Comparison of ENCODE assay signal across 8 mouse cellular contexts in the genomic region with DNA sequence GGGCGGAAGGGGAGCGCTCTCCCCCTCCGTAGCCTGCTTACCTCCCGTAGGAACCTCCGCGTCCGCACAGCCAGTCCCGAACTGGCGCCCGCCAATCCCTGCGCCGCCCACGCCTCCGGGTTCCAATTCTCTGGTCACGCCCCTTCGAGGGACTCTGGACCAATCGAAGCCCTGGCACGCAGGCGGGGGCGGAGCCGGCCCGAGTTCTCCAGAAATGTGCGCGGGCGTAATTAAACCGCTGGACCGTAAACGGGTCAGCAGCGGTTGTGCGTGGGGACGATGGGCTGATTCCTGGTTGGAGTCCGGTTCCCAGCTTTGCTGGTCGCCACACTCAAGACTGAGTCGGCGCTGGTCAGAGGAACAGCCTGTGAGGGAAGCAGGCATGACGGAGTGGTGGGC. TPM values are rescaled to one million over a fixed set of nuclear protein-coding genes. Genes with fewer than 3 reads are reported as not detected.
DNase-seq lines count a peak whose midpoint lies in the region; ATAC-seq and TF ChIP-seq lines count a peak whose summit lies in the region.

A gene (minus strand): TSS at position 117 of the 399 bp plus-strand sequence.

- no peak for TF ChIP-seq EP300 in CH12.LX (IDR thresholded peaks at IDR 0.05; ENCODE audit: low read length)

- dilution Hi-C loops in CH12.LX (cut with MboI; ENCODE audit: extremely low pct_ligation_motif_present, extremely low pct_unique_long_range_greater_than_20kb, low sequenced_read_pairs), result no loop called here

- H3K9me3 ChIP-seq in CH12.LX (replicated peaks; ENCODE audit: low read length), result peaks cover 2% of the 10 kb centered on the region
- no peaks in the 10 kb centered on the region; the same call in 1 of the 2 replicates for H3K9me3 ChIP-seq in forebrain, embryonic 10.5 days
- no peaks in the 10 kb centered on the region for H3K9me3 ChIP-seq in heart, embryonic 15.5 days (replicated peaks)
- no peaks in the 10 kb centered on the region for H3K9me3 ChIP-seq in liver, embryonic 12.5 days (replicated peaks)

- H3K9ac ChIP-seq in CH12.LX (ENCODE audit: insufficient read depth, low read depth), result peak within 1 kb of the TSS; percentile 8
- H3K9ac ChIP-seq in heart, embryonic 15.5 days, result peak within 1 kb of the TSS; percentile 82
- peak within 1 kb of the TSS; percentile 65 for H3K9ac ChIP-seq in liver, embryonic 12.5 days

- ATAC-seq in heart, embryonic 15.5 days (replicated peaks; ENCODE audit: insufficient number of reproducible peaks, insufficient read depth, low FRiP score, low read depth), result peak; percentile 89
- ATAC-seq in liver, embryonic 12.5 days, result peak; percentile 93

- no peak within 1 kb of the TSS for H3K27ac ChIP-seq in CH12.LX (ENCODE audit: insufficient read depth, low read depth)
- H3K27ac ChIP-seq in forebrain, embryonic 10.5 days, result peak within 1 kb of the TSS; percentile 70
- peak within 1 kb of the TSS; percentile 90 for H3K27ac ChIP-seq in heart, embryonic 15.5 days
- no peak within 1 kb of the TSS; the same call in 1 of the 2 replicates for H3K27ac ChIP-seq in liver, embryonic 12.5 days

- TF ChIP-seq RAD21 in CH12.LX (IDR thresholded peaks at IDR 0.05; ENCODE audit: low read depth, low read length), result no peak

- no peaks in the 10 kb centered on the region for H3K79me2 ChIP-seq in CH12.LX (replicated peaks; ENCODE audit: control insufficient read depth, extremely low read depth, insufficient read depth, poor library complexity, severe bottlenecking)

- H3K27me3 ChIP-seq in CH12.LX (replicated peaks), result peaks cover 63% of the 10 kb centered on the region
- H3K27me3 ChIP-seq in forebrain, embryonic 10.5 days (ENCODE audit: poor library complexity, severe bottlenecking), result peaks cover 25% of the 10 kb centered on the region
- peaks cover 7% of the 10 kb centered on the region; the same call in 1 of the 2 replicates for H3K27me3 ChIP-seq in heart, embryonic 15.5 days
- H3K27me3 ChIP-seq in liver, embryonic 12.5 days (replicated peaks), result peaks cover 18% of the 10 kb centered on the region
- no peaks in the 10 kb centered on the region for H3K27me3 ChIP-seq in splenic B cell, adult 2 months (ENCODE audit: control insufficient read depth, insufficient read depth, low read length, poor library complexity, severe bottlenecking)

- H3K4me3 ChIP-seq in CH12.LX (replicated peaks in 1 of 3; ENCODE audit: low read depth in 2 of 3, low read length in 2 of 3, poor library complexity in 1 of 3), result peak within 1 kb of the TSS; percentile 53 to 74 (median 55)
- peak within 1 kb of the TSS; percentile 69 for H3K4me3 ChIP-seq in forebrain, embryonic 10.5 days
- peak within 1 kb of the TSS; percentile 83 for H3K4me3 ChIP-seq in heart, embryonic 15.5 days
- peak within 1 kb of the TSS; percentile 63 for H3K4me3 ChIP-seq in liver, embryonic 12.5 days

- TF ChIP-seq POLR2A in CH12.LX (IDR thresholded peaks at IDR 0.05; ENCODE audit: low read depth, low read length), result peak; percentile 58

- in situ Hi-C loops in CH12.LX (cut with MboI; ENCODE audit: low pct_ligation_motif_present, low pct_unique_long_range_greater_than_20kb, low sequenced_read_pairs), result no loop called here

- H3K4me1 ChIP-seq in CH12.LX (ENCODE audit: control insufficient read depth in 1 of 2, insufficient read depth in 2 of 2), result peaks cover 10 to 14% of the 10 kb centered on the region in 2 experiments
- H3K4me1 ChIP-seq in forebrain, embryonic 10.5 days, result peaks cover 25% of the 10 kb centered on the region
- peaks cover 28% of the 10 kb centered on the region for H3K4me1 ChIP-seq in heart, embryonic 15.5 days (replicated peaks)
- peaks cover 25% of the 10 kb centered on the region for H3K4me1 ChIP-seq in liver, embryonic 12.5 days

- peak within 1 kb of the TSS; percentile 64 for H3K4me2 ChIP-seq in CH12.LX (ENCODE audit: insufficient read depth, low read depth, poor library complexity, severe bottlenecking)
- peak within 1 kb of the TSS; percentile 88 for H3K4me2 ChIP-seq in heart, embryonic 15.5 days
- H3K4me2 ChIP-seq in liver, embryonic 12.5 days, result peak within 1 kb of the TSS; percentile 86

- H3K36me3 ChIP-seq in CH12.LX (replicated peaks in 1 of 2; ENCODE audit: control insufficient read depth in 1 of 2, insufficient read depth in 1 of 2, low read length in 1 of 2), result no peaks in the 10 kb centered on the region
- no peaks in the 10 kb centered on the region for H3K36me3 ChIP-seq in forebrain, embryonic 10.5 days (replicated peaks)
- no peaks in the 10 kb centered on the region for H3K36me3 ChIP-seq in heart, embryonic 15.5 days
- no peaks in the 10 kb centered on the region for H3K36me3 ChIP-seq in liver, embryonic 12.5 days
- no peaks in the 10 kb centered on the region for H3K36me3 ChIP-seq in splenic B cell, adult 2 months (ENCODE audit: control insufficient read depth, insufficient read depth, low read length, poor library complexity, severe bottlenecking)

- DNase-seq in CH12.LX (ENCODE audit: extremely low read depth), result peak; percentile 64
- peak; percentile 82 for DNase-seq in c-Kit-positive CD71-negative TER-119-negative erythroid progenitor cells, embryonic 14.5 days (ENCODE audit: low read depth)
- peak; percentile 92 for DNase-seq in forebrain, embryonic 10.5 days (ENCODE audit: extremely low spot score, low spot score)
- DNase-seq in kidney, postnatal 14 days, result peak; percentile 97
- peak; percentile 52 for DNase-seq in naive thymus-derived CD4-positive, alpha-beta T cell, adult 2 months (ENCODE audit: low read depth)
- peak; percentile 67 for DNase-seq in splenic B cell, adult 2 months (ENCODE audit: low read depth, low spot score)

- TF ChIP-seq CTCF in CH12.LX (conservative IDR thresholded peaks at IDR 0.05 in 1 of 2, IDR thresholded peaks at IDR 0.05 in 1 of 2; ENCODE audit: low read depth in 2 of 2, low read length in 2 of 2), result no peak

- WGBS in forebrain, embryonic 10.5 days, result under 1% methylated on average over 36 of the region's 36 CpGs
- WGBS in heart, embryonic 15.5 days, result under 1% methylated on average over 36 of the region's 36 CpGs
- WGBS in liver, embryonic 12.5 days (ENCODE audit: insufficient replicate concordance), result 1% methylated on average over 36 of the region's 36 CpGs

TF ChIP-seq in CH12.LX, 34 proteins besides CTCF, POLR2A, EP300 and RAD21:
- TF ChIP-seq NRF1 (IDR thresholded peaks at IDR 0.05; ENCODE audit: low read depth, low read length), result peak; percentile 61
- 0 out of 2 replicates have a peak, but pooled peaks have one; percentile 22 for TF ChIP-seq MAX (IDR thresholded peaks at IDR 0.05; ENCODE audit: low read length)
- 0 out of 2 replicates have a peak, but pooled peaks have one; percentile 23 for TF ChIP-seq NELFE (IDR thresholded peaks at IDR 0.05; ENCODE audit: low read depth, low read length)
- TF ChIP-seq GABPA (IDR thresholded peaks at IDR 0.05; ENCODE audit: insufficient replicate concordance, low read depth, low read length), result no peak
- no peak for TF ChIP-seq HCFC1 (IDR thresholded peaks at IDR 0.05; ENCODE audit: low read depth, low read length)
- no peak for TF ChIP-seq RCOR1 (conservative IDR thresholded peaks at IDR 0.05; ENCODE audit: low read depth, low read length)
- TF ChIP-seq ETS1 (conservative IDR thresholded peaks at IDR 0.05; ENCODE audit: low read depth, low read length), result no peak
- no peak for TF ChIP-seq JUN (IDR thresholded peaks at IDR 0.05; ENCODE audit: insufficient read depth, low read depth, low read length)
- TF ChIP-seq KAT2A (IDR thresholded peaks at IDR 0.05; ENCODE audit: insufficient replicate concordance, low read length), result no peak
- peak; percentile 37; the same call in 1 of the 2 replicates for TF ChIP-seq ELF1 (IDR thresholded peaks at IDR 0.05; ENCODE audit: low read depth, low read length)
- TF ChIP-seq BHLHE40 (IDR thresholded peaks at IDR 0.05; ENCODE audit: low read depth, low read length), result 0 out of 2 replicates have a peak, but pooled peaks have one; percentile 26
- no peak for TF ChIP-seq POLR2AphosphoS2 (IDR thresholded peaks at IDR 0.05; ENCODE audit: low read depth, low read length)
- no peak for TF ChIP-seq MAZ (IDR thresholded peaks at IDR 0.05; ENCODE audit: low read depth, low read length)
- no peak for TF ChIP-seq ZNF384 (IDR thresholded peaks at IDR 0.05; ENCODE audit: low read depth, low read length)
- no peak for TF ChIP-seq ZMIZ1 (IDR thresholded peaks at IDR 0.05; ENCODE audit: low read depth, low read length)
- TF ChIP-seq CHD2 (IDR thresholded peaks at IDR 0.05; ENCODE audit: low read length), result no peak
- no peak; the same call in 1 of the 2 replicates for TF ChIP-seq IRF4 (IDR thresholded peaks at IDR 0.05; ENCODE audit: low read depth, low read length)
- no peak for TF ChIP-seq ZKSCAN1 (IDR thresholded peaks at IDR 0.05; ENCODE audit: borderline replicate concordance, low read depth, low read length)
- no peak for TF ChIP-seq MYC (IDR thresholded peaks at IDR 0.05; ENCODE audit: low read depth, low read length)
- TF ChIP-seq TCF12 (IDR thresholded peaks at IDR 0.05; ENCODE audit: low read depth, low read length), result 0 out of 2 replicates have a peak, but pooled peaks have one; percentile 15
- TF ChIP-seq E2F4 (IDR thresholded peaks at IDR 0.05; ENCODE audit: insufficient replicate concordance, low read depth, low read length), result no peak
- TF ChIP-seq JUND (conservative IDR thresholded peaks at IDR 0.05; ENCODE audit: low read depth, low read length), result no peak
- no peak for TF ChIP-seq SMC3 (IDR thresholded peaks at IDR 0.05; ENCODE audit: low read depth, low read length)
- no peak for TF ChIP-seq SIN3A (IDR thresholded peaks at IDR 0.05; ENCODE audit: low read length)
- TF ChIP-seq MAFK (IDR thresholded peaks at IDR 0.05; ENCODE audit: insufficient replicate concordance, low read length), result no peak
- peak; percentile 23; the same call in 1 of the 2 replicates for TF ChIP-seq MXI1 (IDR thresholded peaks at IDR 0.05; ENCODE audit: low read depth, low read length)
- no peak for TF ChIP-seq PAX5 (IDR thresholded peaks at IDR 0.05; ENCODE audit: low read length)
- no peak for TF ChIP-seq TBP (conservative IDR thresholded peaks at IDR 0.05; ENCODE audit: low read depth, low read length)

RNA-seq across cellular contexts. Expression of the gene that starts here (rescaled TPM):
- 0.59 and 0.72 TPM in 2 replicates for total RNA-seq in CH12.LX (2012; rRNA removed)
- 0.16 and 0.24 TPM in 2 replicates for total RNA-seq in CH12.LX (2014; rRNA removed)
- 0.12 TPM in 1 of 2 replicates, not detected in the other for polyA plus RNA-seq in CH12.LX (2012; ENCODE audit: insufficient read length, low read depth)
- polyA plus RNA-seq in forebrain, embryonic 10.5 days (2016; fragmentation: Nextera tagmentation; extraction: Ambion mirVana), result 2.5 and 2.6 TPM in 2 replicates
- polyA plus RNA-seq in heart, embryonic 15.5 days (2015; fragmentation: Nextera tagmentation; extraction: Ambion mirVana), result 5.4 and 6.4 TPM in 2 replicates
- 0.45 and 0.55 TPM in 2 replicates for polyA plus RNA-seq in liver, embryonic 12.5 days (2016; fragmentation: Nextera tagmentation; extraction: Ambion mirVana)

Comparison
In these comparisons a context has a peak if more than half of its experiments do, and no peak if none do; other contexts are left out.
1. Peak in DNase-seq, H3K4me3 ChIP-seq, H3K9ac ChIP-seq and H3K4me2 ChIP-seq in CH12.LX; RNA of the gene not detected or under 1 TPM.
2. Peak in ATAC-seq, H3K4me3 ChIP-seq, H3K9ac ChIP-seq and H3K4me2 ChIP-seq in liver, embryonic 12.5 days; RNA of the gene not detected or under 1 TPM.
3. H3K27ac ChIP-seq: peak in forebrain, embryonic 10.5 days (single experiment) and heart, embryonic 15.5 days (single experiment); none in CH12.LX (single experiment) and liver, embryonic 12.5 days (single experiment).
4. H3K9ac ChIP-seq: peak in every context shown above with its lines; median percentile 82 in heart, embryonic 15.5 days; 65 in liver, embryonic 12.5 days; 8 in CH12.LX.
5. Peak in every context shown above with its lines, with median percentiles within 50 percentile points of each other: DNase-seq, H3K4me2 ChIP-seq and H3K4me3 ChIP-seq.